Mouse (Mus musculus): ENCODE results near the gene Gm8247. TPM values are rescaled to one million over a fixed set of nuclear protein-coding genes. Genes with fewer than 3 reads are reported as not detected.
"Not testable (repeated sequence)": the region's sequence is repeated elsewhere in the genome, so short reads cannot be mapped to it uniquely, and the experiment has no call there.

The Gm8247 gene
- total RNA-seq (2014; rRNA removed): not detected in 2 replicates
- polyA plus RNA-seq (2012; rRNA removed): not detected in 2 replicates

DNA sequence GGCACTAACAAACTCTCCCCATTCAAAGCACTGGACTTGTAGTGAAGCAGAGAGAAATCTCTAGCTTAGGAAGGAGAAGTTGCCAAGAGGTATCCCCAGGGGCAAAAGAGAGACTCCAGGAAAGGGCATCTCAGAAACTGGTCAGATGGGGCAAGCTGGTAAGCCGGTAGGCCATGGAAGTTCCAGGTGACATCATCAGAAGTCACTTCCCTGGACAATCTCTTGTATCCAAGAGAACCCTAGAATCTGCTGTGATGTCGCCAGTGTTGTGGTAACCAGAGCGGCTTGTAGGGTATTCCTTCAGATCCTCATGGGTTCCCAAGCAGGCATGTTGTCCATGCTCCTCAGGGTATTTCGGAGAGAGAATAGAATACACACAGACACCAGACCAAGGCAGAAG lies at the start of gene Gm8247:
Gm8247 (plus strand) TSS at position 301 of the 400 bp plus-strand sequence.
- DNase-seq (ENCODE audit: extremely low read depth, low read depth, low spot score); H3K79me2 ChIP-seq (ENCODE audit: control insufficient read depth, insufficient read depth, low read length); H3K27me3 ChIP-seq (ENCODE audit: control insufficient read depth, insufficient read depth, low read length); H3K4me3 ChIP-seq (ENCODE audit: insufficient read depth, low read depth, low read length); H3K9ac ChIP-seq (ENCODE audit: low read depth, low read length); H3K36me3 ChIP-seq (ENCODE audit: control insufficient read depth, insufficient read depth, low read length); H3K4me1 ChIP-seq (ENCODE audit: control insufficient read depth, insufficient read depth, low read length); H3K27ac ChIP-seq (replicated peaks; ENCODE audit: insufficient read depth, low read depth, low read length): not testable (repeated sequence)
- WGBS: 93% methylated on average over 4 of the region's 4 CpGs

- not testable (repeated sequence) for H3K9ac ChIP-seq (ENCODE audit: low read depth, low read length); DNase-seq (ENCODE audit: extremely low read depth, low read depth, low spot score); H3K27me3 ChIP-seq (ENCODE audit: control insufficient read depth, insufficient read depth, low read length); H3K79me2 ChIP-seq (ENCODE audit: control insufficient read depth, insufficient read depth, low read length); H3K27ac ChIP-seq (replicated peaks; ENCODE audit: insufficient read depth, low read depth, low read length); H3K4me3 ChIP-seq (ENCODE audit: insufficient read depth, low read depth, low read length); H3K36me3 ChIP-seq (ENCODE audit: control insufficient read depth, insufficient read depth, low read length); H3K4me1 ChIP-seq (ENCODE audit: control insufficient read depth, insufficient read depth, low read length)
- WGBS: 36% methylated on average over 5 of the region's 5 CpGs
These were observed 35.0 kb upstream of the Gm8247 start for GRCm38 (mm10) chr14:44547961-44548360.

DNA sequence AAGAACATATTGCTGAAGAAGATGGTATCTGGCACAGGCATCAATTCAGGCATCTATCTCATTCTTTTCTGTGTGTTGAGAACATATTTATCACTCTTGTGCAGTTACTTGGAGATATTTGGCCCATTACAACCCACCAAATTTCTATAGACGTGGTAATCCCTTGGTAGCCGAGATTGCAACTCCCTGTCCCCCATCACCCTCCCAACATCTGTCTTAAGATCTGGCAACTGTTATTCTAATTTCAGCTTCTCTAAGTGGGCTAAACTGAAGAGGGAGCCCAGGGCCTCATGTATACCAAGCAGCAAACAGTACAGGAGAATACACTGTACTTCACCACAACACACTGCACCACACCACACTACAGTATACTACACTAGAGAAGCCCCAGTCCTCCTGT lies 8.8 kb downstream of the Gm8247 start:
- H3K9ac ChIP-seq (ENCODE audit: low read depth, low read length); DNase-seq (ENCODE audit: extremely low read depth, low read depth, low spot score); H3K79me2 ChIP-seq (ENCODE audit: control insufficient read depth, insufficient read depth, low read length); H3K36me3 ChIP-seq (ENCODE audit: control insufficient read depth, insufficient read depth, low read length); H3K4me3 ChIP-seq (ENCODE audit: insufficient read depth, low read depth, low read length); H3K4me1 ChIP-seq (ENCODE audit: control insufficient read depth, insufficient read depth, low read length); H3K27me3 ChIP-seq (ENCODE audit: control insufficient read depth, insufficient read depth, low read length); H3K27ac ChIP-seq (replicated peaks; ENCODE audit: insufficient read depth, low read depth, low read length): not testable (repeated sequence)
- WGBS: 74% methylated on average over 2 of the region's 2 CpGs

DNA sequence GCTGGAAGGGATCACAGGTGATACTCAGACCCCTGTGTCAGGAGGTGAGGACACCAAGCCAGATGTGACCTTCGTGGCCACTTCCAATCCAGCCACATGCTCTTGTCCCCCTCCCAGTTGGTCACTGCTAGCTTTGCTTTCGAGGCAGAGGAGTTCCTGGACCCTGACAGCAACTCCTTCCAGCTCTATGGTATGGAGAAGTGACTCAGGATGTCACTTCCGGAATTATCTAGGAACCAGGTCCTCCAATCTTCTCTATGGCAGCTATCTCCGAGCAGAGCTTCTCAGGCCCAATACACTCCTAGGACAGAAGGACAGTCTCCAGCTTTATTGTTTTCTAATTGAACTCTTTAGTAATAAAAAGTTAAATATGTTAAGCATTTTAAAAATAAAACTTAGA lies 44.8 kb downstream of the Gm8247 start, which contains the start of gene Gm5624:
Gm5624 (minus strand) TSS at position 202 of the 400 bp plus-strand sequence.
- H3K27ac ChIP-seq (replicated peaks; ENCODE audit: insufficient read depth, low read depth, low read length); H3K4me1 ChIP-seq (ENCODE audit: control insufficient read depth, insufficient read depth, low read length); H3K36me3 ChIP-seq (ENCODE audit: control insufficient read depth, insufficient read depth, low read length); H3K79me2 ChIP-seq (ENCODE audit: control insufficient read depth, insufficient read depth, low read length); H3K9ac ChIP-seq (ENCODE audit: low read depth, low read length); DNase-seq (ENCODE audit: extremely low read depth, low read depth, low spot score); H3K27me3 ChIP-seq (ENCODE audit: control insufficient read depth, insufficient read depth, low read length); H3K4me3 ChIP-seq (ENCODE audit: insufficient read depth, low read depth, low read length): not testable (repeated sequence)
- WGBS: 65% methylated on average over 4 of the region's 4 CpGs

Other genes starting within 250 kb of the Gm8247 start
- not detected in 2 replicates for gene Gm5930, start 244.6 kb upstream of the Gm8247 start, total RNA-seq (2014; rRNA removed)
- not detected in 2 replicates for gene Gm5930, start 244.6 kb upstream of the Gm8247 start, polyA plus RNA-seq (2012; rRNA removed)
- not detected in 2 replicates for gene Gm8229, start 217.8 kb upstream of the Gm8247 start, total RNA-seq (2014; rRNA removed)
- not detected in 2 replicates for gene Gm8229, start 217.8 kb upstream of the Gm8247 start, polyA plus RNA-seq (2012; rRNA removed)
- gene Gm3371, start 172.5 kb upstream of the Gm8247 start, total RNA-seq (2014; rRNA removed): not detected in 2 replicates
- not detected in 2 replicates for gene Gm3371, start 172.5 kb upstream of the Gm8247 start, polyA plus RNA-seq (2012; rRNA removed)
- gene Gm8232, start 149.5 kb upstream of the Gm8247 start, total RNA-seq (2014; rRNA removed): not detected in 2 replicates
- gene Gm8232, start 149.5 kb upstream of the Gm8247 start, polyA plus RNA-seq (2012; rRNA removed): not detected in 2 replicates
- not detected in 2 replicates for gene BC061237, start 90.7 kb upstream of the Gm8247 start, total RNA-seq (2014; rRNA removed)
- not detected in 2 replicates for gene BC061237, start 90.7 kb upstream of the Gm8247 start, polyA plus RNA-seq (2012; rRNA removed)
- not detected in 2 replicates for gene Gm17093, start 64.9 kb upstream of the Gm8247 start, total RNA-seq (2014; rRNA removed)
- gene Gm17093, start 64.9 kb upstream of the Gm8247 start, polyA plus RNA-seq (2012; rRNA removed): not detected in 2 replicates
- gene Gm5624, start 44.8 kb downstream of the Gm8247 start, total RNA-seq (2014; rRNA removed): not detected in 2 replicates
- gene Gm5624, start 44.8 kb downstream of the Gm8247 start, polyA plus RNA-seq (2012; rRNA removed): not detected in 2 replicates
- not detected in 2 replicates for gene Gm8257, start 123.3 kb downstream of the Gm8247 start, total RNA-seq (2014; rRNA removed)
- gene Gm8257, start 123.3 kb downstream of the Gm8247 start, polyA plus RNA-seq (2012; rRNA removed): not detected in 2 replicates
- gene Gm8267, start 167.2 kb downstream of the Gm8247 start, total RNA-seq (2014; rRNA removed): not detected in 2 replicates
- not detected in 2 replicates for gene Gm8267, start 167.2 kb downstream of the Gm8247 start, polyA plus RNA-seq (2012; rRNA removed)

Data from liver, adult 2 months (tissue).